Mouse (Mus musculus) cerebellum, adult 2 months (tissue): ENCODE measurements at regions not wholly inside any gene's neighbourhood (a gene's known extent, or its start where the extent isn't known, plus 50 kb on each side); places are given as distances from the start of the nearest gene placed in this dataset.

Experiments used
- DNase-seq, 2 experiments: peaks; one replicate each; pipeline ENCODE4 v3.0.0; 2021
- H3K27ac ChIP-seq: fragments of 200-500 bp; 2 replicates; pipeline ENCODE4 v1.5.1; 2012; ENCODE audit warnings: low read length, control low read depth, inconsistent platforms; ENCODE audit not compliant: insufficient read depth
- H3K27me3 ChIP-seq: fragments of 200-500 bp; 2 replicates; pipeline ENCODE4 v1.6.1; 2012; ENCODE audit warnings: inconsistent platforms, mild to moderate bottlenecking, low read length, moderate library complexity; ENCODE audit not compliant: control insufficient read depth, insufficient read depth
- H3K4me1 ChIP-seq: fragments of 200-500 bp; 2 replicates; pipeline ENCODE4 v1.6.1; 2011; ENCODE audit warnings: low read length; ENCODE audit not compliant: control insufficient read depth, insufficient read depth
- H3K4me3 ChIP-seq: fragments of 200-500 bp; replicated peaks from 2 replicates; pipeline ENCODE3; 2011; ENCODE audit warnings: mild to moderate bottlenecking, low read depth, low read length, control low read depth; ENCODE audit not compliant: insufficient read depth
- CTCF ChIP-seq: fragments of 200-500 bp; IDR thresholded peaks from 2 replicates; pipeline ENCODE4 v1.5.1; 2011; ENCODE audit warnings: low read depth, mild to moderate bottlenecking, control low read depth, low read length, moderate library complexity, borderline replicate concordance; ENCODE audit not compliant: insufficient read depth
- POLR2A ChIP-seq: fragments of 200-500 bp; IDR thresholded peaks from 2 replicates; pipeline ENCODE4 v1.6.1; 2011; ENCODE audit warnings: low read length, control low read depth, borderline replicate concordance; ENCODE audit not compliant: insufficient read depth
- WGBS: fragments of 180-500 bp; shearing (Covaris S2); methylation state at CpG from one replicate; pipeline ENCODE4 v1.1.7; 2018; 5-methylcytosine and 5-hydroxymethylcytosine counted together

DNA sequence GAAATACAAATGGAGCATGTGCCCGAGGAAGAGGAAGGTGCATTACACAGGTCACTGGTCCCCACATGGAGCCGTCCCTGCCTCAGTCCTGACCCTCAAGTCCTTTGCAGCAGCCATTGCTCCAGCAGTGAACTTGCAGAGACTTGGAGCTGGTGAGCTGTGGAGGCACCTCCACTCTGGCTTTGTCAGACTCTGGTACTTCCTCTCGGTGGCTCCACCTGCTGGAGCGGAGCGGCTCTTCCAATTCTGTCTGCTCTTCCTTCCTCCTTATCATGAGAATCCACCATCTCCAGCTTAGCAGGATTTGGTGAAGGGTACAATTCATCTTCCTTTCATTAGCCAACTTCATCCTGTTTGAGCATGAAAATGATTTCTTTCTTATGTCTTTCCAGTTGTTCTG, 149.3 kb upstream of the Slc7a14 start:
- TF ChIP-seq POLR2A = no peak
- peak; percentile 59 for TF ChIP-seq CTCF
- Histone ChIP-seq H3K4me1 (no peaks in the 10 kb centered on the region), H3K27ac (no peak overlapping the region), H3K4me3 (no peak overlapping the region), H3K27me3 (no peaks in the 10 kb centered on the region)
- DNase-seq = peak; percentile 20 to 46
- WGBS = 54% methylated on average over 5 of the region's 5 CpGs

DNA sequence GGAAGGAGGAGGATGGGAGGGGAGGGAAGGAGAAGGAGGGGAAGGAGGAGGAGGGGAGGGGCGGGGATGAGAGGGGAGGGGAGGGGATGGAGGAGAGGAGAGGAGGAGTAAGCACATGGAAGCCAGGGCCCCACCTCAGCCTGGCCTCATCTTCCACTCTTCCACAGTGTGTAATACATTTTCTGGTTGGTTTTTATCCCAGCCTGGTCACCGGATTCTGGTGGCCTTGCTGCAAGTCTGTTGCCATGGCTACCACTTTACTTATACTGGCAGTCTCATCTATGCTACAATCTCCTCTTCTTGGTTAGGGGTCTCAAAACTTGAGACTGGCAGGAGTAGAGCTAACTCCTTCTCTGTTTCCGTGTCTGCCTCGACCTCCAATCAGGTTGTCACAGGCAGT, 147.8 kb upstream of the Slc7a14 start:
- TF ChIP-seq CTCF (no peak), POLR2A (no peak)
- no peak overlapping the region for H3K4me3 ChIP-seq

DNA sequence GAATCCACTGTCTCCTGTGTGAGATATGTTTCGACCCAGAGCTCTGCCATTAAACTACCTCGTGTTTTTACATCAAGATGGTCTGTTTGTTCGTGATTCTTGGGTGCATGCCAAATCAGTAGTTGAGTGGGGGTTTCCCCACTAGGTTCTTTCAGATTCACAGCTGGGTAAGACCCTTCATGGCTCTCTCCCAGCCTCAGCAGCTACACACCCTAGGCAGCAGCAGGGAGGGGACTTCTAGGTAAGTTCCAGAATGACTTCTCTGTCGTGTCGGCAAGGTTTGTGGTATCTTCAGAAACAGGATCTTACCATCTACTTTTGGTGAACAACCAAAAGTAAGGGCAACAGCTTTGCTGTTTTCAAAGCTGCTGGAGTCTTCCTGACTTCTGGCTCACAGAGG, 144.9 kb upstream of the Slc7a14 start:
- Histone ChIP-seq H3K27ac (no peak overlapping the region), H3K4me3 (no peak overlapping the region), H3K4me1 (no peaks in the 10 kb centered on the region), H3K27me3 (no peaks in the 10 kb centered on the region)
- 61% methylated on average over 5 of the region's 5 CpGs for WGBS
- DNase-seq = no peak
- TF ChIP-seq CTCF (no peak), POLR2A (no peak)

More for the DNA sequence above, 147.8 kb upstream of the Slc7a14 start:
- Histone ChIP-seq H3K27me3 (no peaks in the 10 kb centered on the region), H3K27ac (no peak overlapping the region), H3K4me1 (no peaks in the 10 kb centered on the region)
- WGBS = 27% methylated on average over 4 of the region's 4 CpGs
- no peak for DNase-seq

DNA sequence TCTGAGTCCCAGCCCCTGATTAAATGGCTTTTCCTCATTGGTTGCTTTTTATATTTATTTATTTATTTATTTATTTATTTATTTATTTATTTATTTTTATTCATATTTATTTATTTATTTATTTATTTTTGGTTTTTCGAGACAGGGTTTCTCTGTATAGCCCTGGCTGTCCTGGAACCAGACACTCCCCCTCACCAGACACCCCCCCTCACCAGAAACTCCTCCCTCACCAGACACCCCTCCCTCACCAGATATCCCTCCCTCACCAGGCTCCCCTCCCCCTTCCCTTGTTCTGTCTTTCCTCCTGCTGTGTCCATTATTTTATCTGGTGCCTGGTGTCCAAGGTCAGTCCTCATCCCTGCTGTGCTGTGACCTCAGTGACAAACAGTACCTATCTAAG, 134.7 kb upstream of the Slc7a14 start:
- WGBS = 85% methylated on average over 1 of the region's 1 CpGs
- no peak overlapping the region for H3K27ac ChIP-seq
- no peak for TF ChIP-seq CTCF
- TF ChIP-seq POLR2A = no peak
- no peak for DNase-seq
- no peaks in the 10 kb centered on the region for H3K27me3 ChIP-seq
- no peak overlapping the region for H3K4me3 ChIP-seq
- no peaks in the 10 kb centered on the region for H3K4me1 ChIP-seq

DNA sequence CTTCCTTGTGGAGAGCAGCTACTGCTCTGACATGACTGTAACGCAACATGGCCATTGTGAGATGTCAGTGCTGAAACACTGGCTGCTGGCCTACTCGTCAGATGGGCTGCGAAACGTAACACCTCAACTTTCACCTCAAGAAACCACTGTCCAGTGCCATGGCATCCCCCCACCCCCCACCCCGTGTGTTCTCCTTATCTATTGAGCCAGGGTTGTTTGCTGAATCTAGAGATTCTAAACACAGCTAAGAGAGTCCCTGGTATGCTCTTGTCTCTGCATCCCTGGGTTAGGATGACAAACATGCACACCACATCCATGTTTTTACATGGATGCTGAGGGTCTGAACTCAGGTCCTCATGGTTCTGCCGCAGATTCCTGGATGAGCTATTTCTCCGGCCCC, 134.1 kb upstream of the Slc7a14 start:
- DNase-seq = no peak
- H3K27me3 ChIP-seq = no peaks in the 10 kb centered on the region
- TF ChIP-seq POLR2A (no peak), CTCF (no peak)
- H3K4me3 ChIP-seq = no peak overlapping the region
- H3K27ac ChIP-seq = no peak overlapping the region
- no peaks in the 10 kb centered on the region for H3K4me1 ChIP-seq
- WGBS = 89% methylated on average over 7 of the region's 7 CpGs

DNA sequence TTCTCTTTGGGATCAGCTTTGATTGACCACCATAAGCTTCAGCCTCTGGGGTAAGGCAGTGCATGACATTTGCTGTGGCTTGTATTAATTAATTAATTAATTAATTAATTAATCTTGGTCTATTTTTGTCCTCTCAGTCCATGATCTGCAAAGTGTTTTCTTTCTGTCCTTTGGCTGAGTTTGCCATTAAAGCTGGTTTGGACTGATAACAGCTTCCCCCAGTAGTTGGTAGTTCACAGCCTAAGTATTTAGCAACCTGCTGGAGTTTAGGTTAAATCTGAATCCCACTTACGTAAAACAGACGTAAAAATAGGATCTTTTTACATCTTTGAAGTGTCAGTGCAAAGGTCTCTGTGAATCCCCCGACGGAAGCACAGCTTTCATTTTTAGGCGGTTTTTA, 133.7 kb upstream of the Slc7a14 start:
- Histone ChIP-seq H3K27ac (no peak overlapping the region), H3K4me1 (no peaks in the 10 kb centered on the region), H3K4me3 (no peak overlapping the region), H3K27me3 (no peaks in the 10 kb centered on the region)
- 90% methylated on average over 5 of the region's 5 CpGs for WGBS
- TF ChIP-seq CTCF (no peak), POLR2A (no peak)
- DNase-seq = no peak

DNA sequence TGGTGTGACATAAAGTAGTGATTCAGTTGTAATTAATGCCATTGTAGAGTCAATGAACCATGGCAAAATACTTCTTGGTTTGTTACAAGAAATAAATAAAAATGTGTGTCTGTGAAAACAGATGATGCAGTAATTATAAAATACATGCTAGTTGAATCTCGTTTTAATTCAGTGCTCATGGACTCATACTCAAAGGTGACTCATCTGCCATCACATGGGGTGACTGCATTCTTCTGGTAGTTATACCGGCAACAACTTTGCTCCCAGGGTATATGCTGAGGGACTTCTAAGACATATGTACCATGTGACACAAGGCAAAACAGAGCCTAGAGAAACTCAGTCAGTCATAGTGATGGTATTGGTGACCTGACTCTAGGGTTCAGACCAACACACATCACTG, 130.1 kb upstream of the Slc7a14 start:
- Histone ChIP-seq H3K27me3 (no peaks in the 10 kb centered on the region), H3K4me1 (no peaks in the 10 kb centered on the region), H3K27ac (no peak overlapping the region), H3K4me3 (no peak overlapping the region)
- DNase-seq = no peak
- WGBS = 85% methylated on average over 2 of the region's 2 CpGs
- TF ChIP-seq CTCF = no peak
- no peak for TF ChIP-seq POLR2A

DNA sequence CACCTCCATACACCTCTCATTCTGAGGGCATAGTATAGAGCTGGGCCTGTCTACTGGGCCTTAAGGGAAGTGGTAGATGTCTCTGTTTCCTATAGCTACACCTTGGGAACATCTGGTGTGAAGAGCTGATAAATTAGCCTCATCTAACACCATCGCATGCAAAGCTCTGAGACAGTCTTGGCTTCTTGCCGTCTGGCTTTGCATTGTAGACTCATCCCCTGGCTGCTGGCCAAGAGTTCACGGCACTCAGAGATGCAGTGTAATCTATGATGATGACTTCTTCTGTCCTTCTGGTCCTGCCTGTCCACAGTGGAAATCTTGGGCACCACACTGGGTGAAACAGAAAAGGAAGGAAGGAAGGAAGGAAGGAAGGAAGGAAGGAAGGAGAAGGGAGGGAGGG, 127.8 kb upstream of the Slc7a14 start:
- no peak overlapping the region for H3K4me3 ChIP-seq
- no peaks in the 10 kb centered on the region for H3K4me1 ChIP-seq
- no peak overlapping the region for H3K27ac ChIP-seq
- peak; percentile 20 to 48 for DNase-seq
- TF ChIP-seq CTCF (no peak), POLR2A (no peak)
- 4% methylated on average over 3 of the region's 3 CpGs for WGBS
- H3K27me3 ChIP-seq = no peaks in the 10 kb centered on the region

DNA sequence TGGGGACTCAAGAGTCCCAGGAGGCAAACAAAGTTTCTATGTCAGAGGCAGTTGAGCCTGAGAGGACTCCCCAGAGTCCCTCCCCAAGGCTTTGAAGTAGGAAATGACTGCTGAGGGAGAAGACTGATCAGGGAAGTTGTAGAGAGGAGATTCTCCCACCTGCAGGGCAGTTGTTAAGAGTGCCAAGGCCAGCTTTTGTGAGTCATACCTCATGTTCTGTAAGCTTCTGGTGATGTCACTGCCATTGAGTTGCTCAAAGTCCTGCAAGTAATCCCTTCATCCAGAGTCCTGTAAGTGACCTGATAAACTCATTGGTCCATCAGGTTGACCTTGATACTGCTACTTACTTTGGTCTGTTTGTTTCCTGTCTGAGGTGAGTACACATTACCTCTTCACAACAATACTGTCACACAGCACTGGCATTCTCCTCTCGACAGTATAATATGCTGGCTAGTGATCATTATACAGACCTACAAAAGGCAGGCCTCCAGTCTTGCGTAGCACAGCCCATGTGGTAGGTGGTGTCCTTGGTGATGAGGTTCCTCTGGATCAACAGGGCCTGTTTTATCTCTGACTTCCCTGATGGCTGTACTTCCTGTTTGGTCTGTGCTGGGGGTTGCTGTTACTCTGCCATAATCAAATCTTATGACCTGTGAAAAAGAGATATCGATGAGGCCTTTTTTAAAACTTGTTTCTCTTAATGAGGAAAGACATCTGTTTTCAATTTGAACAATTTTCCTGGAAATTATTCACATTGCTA, 125.2 kb upstream of the Slc7a14 start:
- no peak for DNase-seq
- no peak overlapping the region for H3K4me3 ChIP-seq
- TF ChIP-seq POLR2A (no peak), CTCF (no peak)
- no peak overlapping the region for H3K27ac ChIP-seq
- H3K27me3 ChIP-seq = no peaks in the 10 kb centered on the region
- WGBS = 82% methylated on average over 3 of the region's 3 CpGs
- H3K4me1 ChIP-seq = no peaks in the 10 kb centered on the region
